Mouse (Mus musculus) gastrocnemius, postnatal 36 days (tissue): ENCODE measurements around the gene Hist1h3h. TPM values are rescaled to one million over a fixed set of nuclear protein-coding genes. Genes with fewer than 3 reads are reported as not detected.
"Not testable (repeated sequence)": the region's sequence is repeated elsewhere in the genome, so short reads cannot be mapped to it uniquely, and the experiment has no call there.

Source experiments
- DNase-seq, 2 experiments: peaks; one replicate each; pipeline ENCODE4 v3.0.0; 2022
- intact Hi-C: fragments of 180-260 bp; cut with DNase I; formaldehyde crosslinking; loops from one replicate; pipeline ENCODE4 v1.15.1; 2025
- total RNA-seq, 2 experiments: library from RNA; stranded (reverse); gene quantifications; 2 replicates each; pipeline ENCODE4 v1.2.3; 2021

Hist1h3h gene
- total RNA-seq, 2 experiments from 2014 or later: 12.6 to 15.0 TPM

- intact Hi-C loops: no loop called here
- DNase-seq: no peak
Measured at GRCm38 (mm10) chr13:21722993-21723836, 5.8 kb downstream of the Hist1h3h start.

GRCm38 (mm10) chr13:21727948-21728572 is 10.6 kb downstream of the Hist1h3h start:
- no peak for DNase-seq
- intact Hi-C loops: no loop called here

- intact Hi-C loops: no loop called here
- no peak for DNase-seq
Measured at GRCm38 (mm10) chr13:21729544-21729943, 12.1 kb downstream of the Hist1h3h start.

- no peak for DNase-seq
- intact Hi-C loops: loop anchor here (5.0 to 10.0 kb wide), 2 partner anchors 44 to 1951 kb away; partner anchors contain the start of genes Hist1h2ac and Hist1h2bc
Measured at GRCm38 (mm10) chr13:21733466-21733865, 16.0 kb downstream of the Hist1h3h start.

- DNase-seq: peak; percentile 48 to 51
- intact Hi-C loops: loop anchor here (2.0 to 10.0 kb wide), 3 partner anchors 17 to 1951 kb away; partner anchors contain the start of genes Hist1h2ac, Hist1h2bc and Hist1h4k
Measured at GRCm38 (mm10) chr13:21734010-21734905, 16.8 kb downstream of the Hist1h3h start.

- intact Hi-C loops: loop anchor here (2.0 to 10.0 kb wide), 3 partner anchors 16 to 1950 kb away; partner anchors contain the start of genes Hist1h2ac, Hist1h2bc and Hist1h4k
- DNase-seq: peak in 1 of 2 experiments; percentile 39
Measured at GRCm38 (mm10) chr13:21734906-21735767, 17.7 kb downstream of the Hist1h3h start, which contains the start of gene Hist1h4j. Gene Hist1h4j, plus strand, starts transcription at chr13:21735064.

GRCm38 (mm10) chr13:21745006-21745405 is 27.5 kb downstream of the Hist1h3h start:
- no peak for DNase-seq
- intact Hi-C loops: no loop called here

GRCm38 (mm10) chr13:21749387-21750158 is 32.1 kb downstream of the Hist1h3h start:
- DNase-seq: no peak
- intact Hi-C loops: loop anchor here (2.0 kb wide), 1 partner anchor 15 kb away; the partner anchor contains the start of gene Hist1h4j

- DNase-seq: peak; percentile 68
- intact Hi-C loops: loop anchor here (2.0 kb wide), 1 partner anchor 16 kb away; the partner anchor contains the start of gene Hist1h4j
Measured at GRCm38 (mm10) chr13:21750159-21751017, 32.9 kb downstream of the Hist1h3h start, which contains the start of gene Hist1h4k. Gene Hist1h4k, minus strand, starts transcription at chr13:21750505.

GRCm38 (mm10) chr13:21751417-21751816 is 34.0 kb downstream of the Hist1h3h start:
- DNase-seq: no peak
- intact Hi-C loops: loop anchor here (2.0 kb wide), 1 partner anchor 17 kb away; the partner anchor contains the start of gene Hist1h4j

- intact Hi-C loops: loop anchor here (2.0 kb wide), 1 partner anchor 17 kb away; the partner anchor contains the start of gene Hist1h4j
- no peak for DNase-seq
Measured at GRCm38 (mm10) chr13:21751827-21752226, 34.4 kb downstream of the Hist1h3h start.

- DNase-seq: no peak
- intact Hi-C loops: no loop called here
Measured at GRCm38 (mm10) chr13:21752356-21752755, 34.9 kb downstream of the Hist1h3h start.

- no peak for DNase-seq
- intact Hi-C loops: no loop called here
Measured at GRCm38 (mm10) chr13:21753051-21753523, 35.6 kb downstream of the Hist1h3h start.

GRCm38 (mm10) chr13:21753524-21754285 is 36.2 kb downstream of the Hist1h3h start, which contains the start of the genes Hist1h2ak and Hist1h2bn:
Gene Hist1h2ak, minus strand, starts transcription at chr13:21753827.
Gene Hist1h2bn, plus strand, starts transcription at chr13:21754123.
- intact Hi-C loops: not testable (repeated sequence)
- peak in 1 of 2 experiments; percentile 30 for DNase-seq

- DNase-seq, intact Hi-C loops: not testable (repeated sequence)
Measured at GRCm38 (mm10) chr13:21754294-21755001, 37.0 kb downstream of the Hist1h3h start.
